ENCODE assay signal across 8 mouse cellular contexts in the genomic region with DNA sequence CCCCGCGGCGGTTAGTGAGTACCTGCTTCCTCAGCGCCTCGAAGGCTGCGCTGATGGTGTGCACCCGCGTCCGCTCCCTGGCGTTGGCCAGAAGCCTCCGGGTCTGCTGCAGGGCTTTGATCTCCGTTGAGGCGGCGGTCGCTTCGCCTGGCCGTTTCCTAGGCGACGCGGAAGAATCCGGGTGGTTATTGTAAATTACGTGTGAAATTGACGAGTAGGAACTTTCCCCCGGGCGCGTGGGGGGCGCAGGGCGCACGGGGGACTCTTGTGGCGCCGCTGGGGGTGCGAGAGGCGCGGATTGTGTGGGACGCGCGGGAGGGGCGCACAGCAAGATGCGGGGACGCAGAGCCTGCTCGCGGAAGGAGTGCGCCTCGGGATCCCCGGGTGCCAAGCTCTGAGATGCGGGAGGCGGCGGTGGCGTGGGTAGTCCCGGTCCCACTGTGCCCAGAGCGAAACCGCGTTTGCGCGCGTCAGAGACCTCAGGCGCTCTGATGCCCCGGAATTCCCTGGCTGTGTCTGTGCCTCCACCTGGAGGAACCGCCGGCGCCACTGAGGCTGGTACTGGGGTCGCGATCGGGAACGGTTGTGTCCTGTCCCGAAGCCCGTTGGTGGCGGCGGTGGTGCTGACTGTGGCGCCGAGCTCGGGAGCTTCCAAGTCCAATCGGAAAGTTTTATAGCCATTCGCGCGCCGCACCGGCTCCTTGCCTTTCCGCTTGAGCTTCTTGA. TPM values are rescaled to one million over a fixed set of nuclear protein-coding genes. Genes with fewer than 3 reads are reported as not detected.
A peak's percentile ranks its signal among the peaks of the same experiment; 100 is the strongest.
DNase-seq lines count a peak whose midpoint lies in the region; ATAC-seq and TF ChIP-seq lines count a peak whose summit lies in the region.

No protein-coding gene starts in this region.

- peak overlapping the region; percentile 87 for H3K27ac ChIP-seq in CH12.LX (ENCODE audit: insufficient read depth, low read depth)
- peak overlapping the region; percentile 88 for H3K27ac ChIP-seq in embryonic facial prominence, embryonic 10.5 days (replicated peaks)
- peak overlapping the region; percentile 31 for H3K27ac ChIP-seq in hindbrain, embryonic 13.5 days
- no peak overlapping the region for H3K27ac ChIP-seq in liver, embryonic 14.5 days

- H3K4me1 ChIP-seq in erythroblast, embryonic 14.5 days (ENCODE audit: control insufficient read depth), result no peaks in the 10 kb centered on the region; the same call in 1 of the 2 replicates
- peaks cover 24 to 66% of the 10 kb centered on the region in 2 experiments for H3K4me1 ChIP-seq in CH12.LX (ENCODE audit: control insufficient read depth in 1 of 2, insufficient read depth in 2 of 2)
- peaks cover 69% of the 10 kb centered on the region for H3K4me1 ChIP-seq in embryonic facial prominence, embryonic 10.5 days
- H3K4me1 ChIP-seq in hindbrain, embryonic 13.5 days (replicated peaks), result peaks cover 55% of the 10 kb centered on the region
- no peaks in the 10 kb centered on the region for H3K4me1 ChIP-seq in liver, embryonic 14.5 days (replicated peaks; ENCODE audit: control insufficient read depth in 2 of 2, insufficient read depth in 2 of 2, low read length in 1 of 2)

- TF ChIP-seq RAD21 in CH12.LX (IDR thresholded peaks at IDR 0.05; ENCODE audit: low read depth, low read length), result no peak

- TF ChIP-seq EP300 in CH12.LX (IDR thresholded peaks at IDR 0.05; ENCODE audit: low read length), result no peak
- no peak for TF ChIP-seq EP300 in liver, embryonic 14.5 days (IDR thresholded peaks at IDR 0.05; ENCODE audit: low read depth)

- in situ Hi-C loops in CH12.LX (cut with MboI; ENCODE audit: low pct_ligation_motif_present, low pct_unique_long_range_greater_than_20kb, low sequenced_read_pairs), result loop anchor here (5.0 kb wide), 1 partner anchor 47 kb away; no protein-coding TSS in a partner anchor

- dilution Hi-C loops in CH12.LX (cut with MboI; ENCODE audit: extremely low pct_ligation_motif_present, extremely low pct_unique_long_range_greater_than_20kb, low sequenced_read_pairs), result no loop called here

- ATAC-seq in erythroblast, adult 5-6 weeks (replicated peaks; ENCODE audit: low FRiP score, poor library complexity, severe bottlenecking), result no peak
- ATAC-seq in hindbrain, embryonic 13.5 days (ENCODE audit: low FRiP score), result peak; percentile 53
- no peak for ATAC-seq in liver, embryonic 14.5 days (ENCODE audit: insufficient read depth)

- no peaks in the 10 kb centered on the region; the same call in 1 of the 2 replicates for H3K9me3 ChIP-seq in erythroblast, embryonic 14.5 days (ENCODE audit: control insufficient read depth, low read length)
- peaks cover 3% of the 10 kb centered on the region for H3K9me3 ChIP-seq in CH12.LX (replicated peaks; ENCODE audit: low read length)
- H3K9me3 ChIP-seq in embryonic facial prominence, embryonic 10.5 days, result no peaks in the 10 kb centered on the region
- H3K9me3 ChIP-seq in hindbrain, embryonic 13.5 days, result no peaks in the 10 kb centered on the region
- H3K9me3 ChIP-seq in liver, embryonic 14.5 days (ENCODE audit: control insufficient read depth, low read length), result no peaks in the 10 kb centered on the region

- H3K4me3 ChIP-seq in erythroblast, embryonic 14.5 days (replicated peaks), result peak overlapping the region; percentile 34
- H3K4me3 ChIP-seq in CH12.LX (replicated peaks in 1 of 3; ENCODE audit: low read depth in 2 of 3, low read length in 2 of 3, poor library complexity in 1 of 3), result peak overlapping the region; percentile 36 to 76 (median 48)
- peak overlapping the region; percentile 86 for H3K4me3 ChIP-seq in embryonic facial prominence, embryonic 10.5 days
- H3K4me3 ChIP-seq in hindbrain, embryonic 13.5 days, result peak overlapping the region; percentile 49
- peak overlapping the region; percentile 13 to 41 for H3K4me3 ChIP-seq in liver, embryonic 14.5 days (ENCODE audit: insufficient read depth in 1 of 2, low read depth in 2 of 2, low read length in 2 of 2)

- H3K27me3 ChIP-seq in erythroblast, embryonic 14.5 days (ENCODE audit: control insufficient read depth), result peaks cover 82% of the 10 kb centered on the region
- peaks cover 84% of the 10 kb centered on the region for H3K27me3 ChIP-seq in CH12.LX (replicated peaks)
- peaks cover 73% of the 10 kb centered on the region for H3K27me3 ChIP-seq in embryonic facial prominence, embryonic 10.5 days (replicated peaks; ENCODE audit: low read depth, poor library complexity, severe bottlenecking)
- H3K27me3 ChIP-seq in hindbrain, embryonic 13.5 days, result peaks cover 97% of the 10 kb centered on the region
- peaks cover 65% of the 10 kb centered on the region for H3K27me3 ChIP-seq in liver, embryonic 14.5 days (ENCODE audit: control insufficient read depth, insufficient read depth, low read length)

- H3K36me3 ChIP-seq in erythroblast, embryonic 14.5 days (ENCODE audit: control insufficient read depth), result no peaks in the 10 kb centered on the region
- H3K36me3 ChIP-seq in CH12.LX (replicated peaks in 1 of 2; ENCODE audit: control insufficient read depth in 1 of 2, insufficient read depth in 1 of 2, low read length in 1 of 2), result no peaks in the 10 kb centered on the region
- no peaks in the 10 kb centered on the region for H3K36me3 ChIP-seq in embryonic facial prominence, embryonic 10.5 days (replicated peaks)
- no peaks in the 10 kb centered on the region for H3K36me3 ChIP-seq in hindbrain, embryonic 13.5 days
- no peaks in the 10 kb centered on the region for H3K36me3 ChIP-seq in liver, embryonic 14.5 days (replicated peaks; ENCODE audit: control insufficient read depth, insufficient read depth, low read depth)

- no peak; a peak in 1 of 4 replicates for TF ChIP-seq CTCF in CH12.LX (conservative IDR thresholded peaks at IDR 0.05 in 1 of 2, IDR thresholded peaks at IDR 0.05 in 1 of 2; ENCODE audit: low read depth in 2 of 2, low read length in 2 of 2)
- TF ChIP-seq CTCF in liver, embryonic 14.5 days (IDR thresholded peaks at IDR 0.05; ENCODE audit: low read depth), result no peak

- under 1% methylated on average over 79 of the region's 79 CpGs for WGBS in embryonic facial prominence, embryonic 10.5 days
- under 1% methylated on average over 75 of the region's 79 CpGs for WGBS in hindbrain, embryonic 13.5 days
- under 1% methylated on average over 75 of the region's 79 CpGs for WGBS in liver, embryonic 14.5 days (ENCODE audit: insufficient replicate concordance)

- peak overlapping the region; percentile 94 for H3K4me2 ChIP-seq in CH12.LX (ENCODE audit: insufficient read depth, low read depth, poor library complexity, severe bottlenecking)
- H3K4me2 ChIP-seq in hindbrain, embryonic 13.5 days, result peak overlapping the region; percentile 95
- peak overlapping the region; percentile 58 for H3K4me2 ChIP-seq in liver, embryonic 14.5 days (ENCODE audit: low read depth)

- TF ChIP-seq POLR2A in CH12.LX (IDR thresholded peaks at IDR 0.05; ENCODE audit: low read depth, low read length), result no peak

- peak overlapping the region; percentile 58 for H3K9ac ChIP-seq in CH12.LX (ENCODE audit: insufficient read depth, low read depth)
- peak overlapping the region; percentile 72 for H3K9ac ChIP-seq in hindbrain, embryonic 13.5 days
- H3K9ac ChIP-seq in liver, embryonic 14.5 days (replicated peaks), result no peak overlapping the region

- H3K79me2 ChIP-seq in CH12.LX (replicated peaks; ENCODE audit: control insufficient read depth, extremely low read depth, insufficient read depth, poor library complexity, severe bottlenecking), result no peaks in the 10 kb centered on the region

- no peak for DNase-seq in CH12.LX (ENCODE audit: extremely low read depth)
- peak; percentile 82 for DNase-seq in embryonic facial prominence, embryonic 10.5 days (ENCODE audit: low spot score)
- DNase-seq in liver, embryonic 14.5 days (ENCODE audit: low read depth in 3 of 3, low spot score in 3 of 3), result no peak
- DNase-seq in retina, embryonic 14.5 days (ENCODE audit: low spot score), result peak; percentile 73
- DNase-seq in urinary bladder, postnatal 25 days (ENCODE audit: low spot score), result no peak

TF ChIP-seq in CH12.LX, 34 proteins besides CTCF, POLR2A, EP300 and RAD21:
- TF ChIP-seq MXI1 (IDR thresholded peaks at IDR 0.05; ENCODE audit: low read depth, low read length) (no peak), UBTF (IDR thresholded peaks at IDR 0.05; ENCODE audit: low read depth, low read length) (peak; percentile 48; the same call in 1 of the 2 replicates), ZMIZ1 (IDR thresholded peaks at IDR 0.05; ENCODE audit: low read depth, low read length) (no peak), MEF2A (IDR thresholded peaks at IDR 0.05; ENCODE audit: borderline replicate concordance, low read depth, low read length) (no peak), JUN (IDR thresholded peaks at IDR 0.05; ENCODE audit: insufficient read depth, low read depth, low read length) (no peak), GABPA (IDR thresholded peaks at IDR 0.05; ENCODE audit: insufficient replicate concordance, low read depth, low read length) (no peak)

RNA-seq across cellular contexts. Expression of gene Atoh8, which starts 0.8 kb away (rescaled TPM):
- 0.05 TPM in 1 of 2 replicates, not detected in the other for polyA plus RNA-seq in erythroblast, embryonic 14.5 days (2012)
- not detected in 2 replicates for total RNA-seq in erythroblast, adult 5-6 weeks (2015; ENCODE audit: low replicate concordance)
- total RNA-seq in erythroblast, adult 5-6 weeks (2017; ENCODE audit: low replicate concordance), result not detected in 2 replicates
- total RNA-seq in CH12.LX (2012; rRNA removed) (4.7 and 5.0 TPM in 2 replicates), CH12.LX (2014; rRNA removed) (0.23 and 0.31 TPM in 2 replicates)
- 1.1 and 1.6 TPM in 2 replicates for polyA plus RNA-seq in CH12.LX (2012; ENCODE audit: insufficient read length, low read depth)
- polyA plus RNA-seq in embryonic facial prominence, embryonic 10.5 days (2016; fragmentation: Nextera tagmentation; extraction: Ambion mirVana), result 17.7 and 21.4 TPM in 2 replicates
- 3.2 and 4.2 TPM in 2 replicates for polyA plus RNA-seq in hindbrain, embryonic 13.5 days (2015; fragmentation: Nextera tagmentation; extraction: Ambion mirVana)
- 0.40 and 0.48 TPM in 2 replicates for polyA plus RNA-seq in liver, embryonic 14.5 days (2012; rRNA removed)
- 0.29 and 0.53 TPM in 2 replicates for polyA plus RNA-seq in liver, embryonic 14.5 days (2014; fragmentation: Nextera tagmentation; extraction: Ambion mirVana)

Comparison
In these comparisons a context has a peak if more than half of its experiments do, and no peak if none do; other contexts are left out.
1. H3K4me3 ChIP-seq: peak in every context shown above with its lines; median percentile 86 in embryonic facial prominence, embryonic 10.5 days; 49 in hindbrain, embryonic 13.5 days; 48 in CH12.LX; 34 in erythroblast, embryonic 14.5 days; 27 in liver, embryonic 14.5 days.
2. DNase-seq: peak in embryonic facial prominence, embryonic 10.5 days (single experiment) and retina, embryonic 14.5 days (single experiment); none in CH12.LX (single experiment), liver, embryonic 14.5 days (0 of 3) and urinary bladder, postnatal 25 days (single experiment).
3. Peak in every context shown above with its lines, with median percentiles within 50 percentile points of each other: H3K4me2 ChIP-seq.